Mouse (Mus musculus): Measurements from ENCODE around the gene BC052040.
A peak's percentile ranks its signal among the peaks of the same experiment; 100 is the strongest.

Gene BC052040

GRCm38 (mm10) chr2:115581241-115581988 is at the start of gene BC052040:
Gene BC052040 (plus strand): TSS chr2:115581716.
- peak; percentile 82 for DNase-seq

- DNase-seq = no peak
Observed at GRCm38 (mm10) chr2:115538009-115538690, 43.4 kb upstream of the BC052040 start.

DNA sequence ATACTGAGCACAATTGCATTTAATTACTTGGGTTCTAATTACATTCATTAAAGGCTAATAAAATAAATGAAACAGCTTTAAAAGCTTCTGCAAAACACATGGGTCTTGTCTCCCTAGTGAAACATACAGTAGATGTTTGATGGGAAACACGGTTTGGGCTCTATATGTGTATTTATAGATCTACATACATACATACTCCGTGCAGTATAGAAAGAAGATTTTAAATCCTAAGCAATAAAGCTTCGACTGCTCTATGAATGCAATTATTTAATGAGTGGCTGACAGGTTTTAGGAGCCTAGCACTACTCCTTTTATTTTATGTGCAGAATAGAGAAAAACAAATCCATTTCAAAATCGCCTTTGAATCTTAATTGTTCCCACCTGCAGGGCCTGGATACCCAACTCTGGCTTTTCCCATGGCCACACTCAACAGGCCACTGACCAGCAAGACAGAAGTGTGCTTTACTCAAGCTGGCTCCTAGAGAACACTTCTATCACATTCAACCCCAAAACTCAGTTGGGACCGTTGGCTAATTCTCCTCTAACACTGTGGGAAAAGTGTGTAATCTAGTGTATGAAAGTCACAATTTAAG is 42.7 kb upstream of the BC052040 start:
- DNase-seq = no peak

- no peak for DNase-seq
Observed at GRCm38 (mm10) chr2:115539731-115540130, 41.8 kb upstream of the BC052040 start.

DNA sequence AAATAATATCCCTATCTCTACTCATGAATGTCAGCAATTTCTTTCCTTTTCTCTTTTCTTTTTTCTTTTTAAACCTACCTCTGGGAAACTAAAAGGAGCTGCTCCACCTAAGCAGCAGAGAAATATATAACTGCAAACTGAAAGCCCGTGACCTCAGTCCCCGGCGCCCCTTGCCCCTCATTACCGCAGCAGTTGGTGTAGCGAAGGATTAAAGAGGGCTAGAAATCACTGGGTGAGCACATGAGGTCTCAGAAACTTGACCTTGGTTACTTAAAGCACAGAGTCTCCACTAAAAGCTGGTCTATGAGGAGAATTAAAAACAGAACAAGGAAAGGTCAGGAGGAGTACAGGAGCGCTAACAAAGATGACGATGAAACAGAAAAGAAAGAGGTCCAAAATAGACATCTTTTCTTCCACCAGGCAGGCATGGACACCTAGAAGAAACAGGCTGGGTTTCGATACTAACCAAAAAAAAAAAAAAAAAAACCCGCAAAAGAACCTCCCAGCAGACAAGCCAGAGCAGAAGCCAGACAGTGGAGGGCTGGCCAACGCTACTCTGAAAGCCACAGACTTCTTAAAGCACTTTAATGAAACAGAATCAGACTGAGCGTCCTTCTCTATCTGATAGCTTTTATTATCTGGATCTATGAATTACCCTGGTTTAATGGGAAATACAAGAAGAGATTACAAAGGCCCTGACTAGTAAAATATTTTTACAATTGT is 39.0 kb upstream of the BC052040 start:
- DNase-seq = no peak

GRCm38 (mm10) chr2:115543212-115543611 is 38.3 kb upstream of the BC052040 start:
- no peak for DNase-seq

DNA sequence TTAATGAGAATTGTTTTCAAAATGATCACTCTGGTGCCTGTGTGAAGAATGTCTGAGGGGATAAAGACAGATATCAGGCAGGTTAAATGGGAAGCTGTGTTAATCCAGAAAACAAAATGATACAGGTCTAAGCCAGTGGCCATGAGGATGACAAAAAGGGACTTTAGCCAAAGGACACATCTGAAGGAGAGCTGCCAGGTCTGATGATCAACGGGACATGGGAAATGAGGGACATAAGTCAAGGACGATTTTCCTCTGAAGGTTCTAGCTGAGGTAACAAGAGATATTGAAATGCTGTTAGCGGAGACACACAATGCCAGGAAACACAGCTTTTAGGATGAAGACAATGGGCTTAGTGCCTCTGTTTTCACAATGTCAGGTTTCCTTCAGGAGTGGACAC is 29.6 kb upstream of the BC052040 start:
- no peak for DNase-seq

- no peak for DNase-seq
Observed at GRCm38 (mm10) chr2:115562155-115562827, 19.2 kb upstream of the BC052040 start.

DNA sequence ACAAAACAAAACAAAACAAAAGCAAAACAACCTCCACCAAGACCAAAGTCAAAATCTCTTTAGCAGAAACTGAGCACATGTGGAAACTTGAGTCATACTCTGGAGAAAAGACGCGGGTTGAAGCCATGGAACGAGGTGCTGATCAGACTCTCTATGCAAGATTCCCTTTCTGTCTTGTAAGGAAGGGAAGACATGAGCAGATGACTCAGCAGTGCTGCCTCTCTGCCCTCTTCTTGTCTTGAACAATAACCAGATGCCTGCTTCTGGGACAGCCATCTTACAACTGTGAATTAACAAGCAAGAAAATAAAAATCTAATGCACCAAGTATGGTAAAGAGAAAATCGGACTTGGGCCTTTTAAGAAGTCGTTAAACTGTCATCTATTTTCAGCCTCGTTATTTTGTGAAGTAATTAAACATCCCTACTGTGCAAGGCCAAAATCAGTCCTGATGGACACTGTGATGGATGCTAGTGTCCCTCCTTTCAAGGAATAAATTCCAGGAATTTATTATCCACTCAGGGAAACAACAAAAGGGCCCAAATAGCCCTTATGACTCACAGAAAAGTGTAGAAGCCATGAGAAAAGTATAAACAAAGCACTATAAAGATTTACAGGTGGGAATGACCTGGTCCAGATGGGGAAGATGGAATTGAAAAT is 18.0 kb upstream of the BC052040 start:
- DNase-seq = no peak

- DNase-seq = no peak
Observed at GRCm38 (mm10) chr2:115571996-115572395, 9.5 kb upstream of the BC052040 start.

DNA sequence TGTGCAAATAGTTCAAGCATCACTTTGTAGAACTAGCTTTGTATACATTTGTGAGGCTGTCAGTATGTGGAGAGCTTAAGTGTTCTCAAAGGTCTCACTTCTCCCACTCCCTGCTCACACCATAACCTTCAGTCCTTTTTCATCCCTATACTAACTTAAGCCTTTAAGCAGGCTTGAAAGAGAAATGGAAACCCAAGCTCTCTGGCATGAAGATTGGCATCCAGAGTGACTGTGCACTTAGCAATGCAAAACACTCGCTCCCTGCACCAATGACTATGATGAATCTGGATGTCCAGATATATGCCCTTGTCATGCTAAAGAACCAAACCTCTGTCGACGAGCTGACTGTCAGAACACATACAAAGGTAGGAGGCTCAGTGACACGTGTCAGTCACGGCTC is 6.7 kb upstream of the BC052040 start:
- no peak for DNase-seq

GRCm38 (mm10) chr2:115579171-115579900 is 2.2 kb upstream of the BC052040 start:
- DNase-seq = no peak

DNA sequence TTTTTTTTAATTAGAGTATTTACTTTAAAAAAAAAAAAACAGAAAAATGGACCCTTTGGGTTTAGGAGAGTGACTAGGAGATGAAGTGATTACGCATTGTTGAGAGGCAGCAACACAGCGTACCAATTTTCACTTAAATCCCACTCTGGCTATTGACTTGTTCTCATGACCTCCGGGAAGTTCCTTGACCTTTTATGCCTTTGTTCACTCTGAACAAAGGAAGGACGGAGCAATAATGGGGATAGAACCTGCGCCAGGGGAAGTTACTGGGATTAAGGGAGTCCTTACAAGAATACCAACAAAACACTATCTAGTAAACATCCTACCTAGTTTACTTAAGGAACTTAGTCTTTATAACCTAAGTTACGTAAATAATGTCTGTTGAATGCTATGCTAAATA is 1.5 kb upstream of the BC052040 start:
- no peak for DNase-seq

- DNase-seq = no peak
Observed at GRCm38 (mm10) chr2:115581989-115582608, 583 bp downstream of the BC052040 start.

DNA sequence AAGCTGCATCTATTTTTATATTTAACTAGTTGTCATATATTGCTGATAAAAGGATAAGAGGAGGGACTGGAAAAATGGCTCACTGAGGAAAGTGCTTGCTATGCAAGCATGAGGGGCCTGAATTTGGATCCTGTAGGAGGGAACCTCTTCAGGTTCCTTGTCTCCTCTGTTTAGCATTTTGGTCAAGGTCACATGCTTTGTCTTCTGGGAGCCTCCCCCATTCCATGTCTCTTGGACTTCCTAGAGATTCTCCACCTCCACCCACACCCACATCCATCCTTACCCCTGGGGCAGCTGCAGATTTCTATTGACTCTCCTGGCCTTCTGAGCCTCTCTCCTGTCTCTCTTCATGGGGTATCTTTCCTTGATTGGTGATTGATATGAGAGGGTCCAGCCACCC is 2.3 kb downstream of the BC052040 start:
- DNase-seq = no peak

GRCm38 (mm10) chr2:115590602-115591001 is 9.1 kb downstream of the BC052040 start:
- DNase-seq = no peak

DNA sequence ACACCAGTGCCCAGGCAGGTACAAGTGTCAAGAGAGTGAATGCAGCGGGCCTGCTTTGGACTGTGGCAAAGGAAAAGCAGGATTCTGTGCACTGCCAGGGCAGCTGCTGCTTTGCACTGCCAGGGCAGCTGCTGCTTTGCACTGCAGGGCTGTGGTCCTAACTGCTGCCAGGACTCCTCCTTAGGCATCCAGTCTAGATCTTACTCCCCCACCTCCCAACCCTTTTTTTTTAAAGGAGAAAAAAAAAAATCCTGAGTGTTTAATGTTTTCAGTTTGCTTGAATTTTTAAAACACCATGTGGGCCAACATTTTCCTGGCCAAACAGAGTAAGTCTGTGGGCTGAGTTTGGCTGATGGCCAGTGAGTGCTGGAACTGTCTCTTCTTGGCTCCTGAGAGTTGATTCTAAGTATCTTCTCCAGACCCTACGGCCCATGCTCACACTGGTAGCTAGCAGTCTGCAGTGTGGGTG is 11.2 kb downstream of the BC052040 start:
- DNase-seq = peak; percentile 69

- no peak for DNase-seq
Observed at GRCm38 (mm10) chr2:115597017-115597416, 15.5 kb downstream of the BC052040 start.

DNA sequence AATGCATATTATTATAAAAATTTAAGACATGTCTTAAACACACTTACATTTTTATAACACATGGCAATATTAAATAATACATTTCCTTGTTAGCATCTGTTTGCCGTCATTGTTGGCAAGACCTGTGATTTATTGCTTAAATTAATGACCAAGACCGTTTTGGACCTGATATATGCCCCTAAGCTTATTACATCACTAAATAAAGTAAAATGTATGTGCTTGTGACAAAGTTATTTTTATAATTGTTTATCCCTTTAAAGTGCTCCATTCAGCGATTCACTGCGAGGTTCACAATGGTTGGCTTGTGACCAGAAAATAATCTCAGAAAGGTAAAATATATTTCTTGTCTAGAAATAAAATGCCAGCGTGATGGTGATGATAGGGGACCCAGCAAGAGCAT is 16.8 kb downstream of the BC052040 start:
- no peak for DNase-seq

DNA sequence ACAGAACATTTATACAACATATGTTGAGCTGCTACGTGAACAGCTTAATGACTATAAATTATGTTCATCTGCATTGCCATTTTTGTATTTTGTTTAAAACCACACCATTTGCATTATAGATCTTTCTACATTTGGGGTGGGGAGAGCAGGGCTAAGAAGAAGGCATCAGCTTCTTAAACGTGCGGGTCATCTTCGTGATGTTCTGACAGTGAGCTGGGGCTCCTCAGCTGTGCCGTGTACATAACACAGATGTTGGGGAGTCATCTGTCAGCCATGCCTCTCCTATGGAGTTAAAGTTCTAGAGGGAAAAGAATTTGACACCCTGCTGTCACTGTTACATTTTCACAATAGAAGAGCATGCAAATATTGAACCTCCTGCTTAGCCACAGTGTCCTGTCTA is 19.2 kb downstream of the BC052040 start:
- DNase-seq = no peak

- DNase-seq = no peak
Observed at GRCm38 (mm10) chr2:115601280-115601679, 19.8 kb downstream of the BC052040 start.

All from right cerebral cortex, postnatal 14 days (tissue).